Mouse (Mus musculus) left cerebral cortex, postnatal 36 days (tissue): ENCODE data around the gene F3. TPM values are rescaled to one million over a fixed set of nuclear protein-coding genes. Genes with fewer than 3 reads are reported as not detected.
"Not testable (repeated sequence)": the region's sequence is repeated elsewhere in the genome, so short reads cannot be mapped to it uniquely, and the experiment has no call there.

Experiments
- DNase-seq, 2 experiments: peaks; one replicate each; pipeline ENCODE4 v3.0.0; 2021 to 2022; ENCODE audit warnings: low spot score in 2 of 2, mixed read lengths in 1 of 2
- intact Hi-C: fragments of 180-260 bp; cut with DNase I; formaldehyde crosslinking; loops from one replicate; pipeline ENCODE4 v1.15.1; 2025
- total RNA-seq, 2 experiments: library from RNA; stranded (reverse); gene quantifications; 2 replicates each; pipeline ENCODE4 v1.2.3; 2021

F3 gene
- total RNA-seq, 2 experiments from 2014 or later, result 46.1 to 50.9 TPM

DNA sequence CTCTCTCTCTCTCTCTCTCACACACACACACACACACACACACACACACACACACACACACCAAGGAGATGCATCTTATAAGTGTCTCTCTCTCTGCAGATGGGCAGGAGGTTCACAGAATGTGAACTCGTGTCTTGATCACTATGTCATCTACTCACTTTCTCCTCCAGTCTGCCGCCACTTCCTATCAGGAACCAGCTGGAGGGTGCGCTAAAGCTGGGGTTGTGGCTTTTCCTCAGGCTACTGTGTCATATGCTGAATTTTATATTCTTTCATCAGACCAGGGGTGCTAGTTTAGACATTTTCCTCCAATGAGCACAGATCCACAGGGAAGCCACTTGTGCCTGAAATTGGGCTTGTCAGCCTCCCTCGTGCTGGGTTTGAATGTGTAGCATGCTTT lies 6.3 kb downstream of the F3 start:
- intact Hi-C loops, result no loop called here
- DNase-seq, result no peak

GRCm38 (mm10) chr3:121735542-121735941 lies 12.2 kb downstream of the F3 start:
- intact Hi-C loops, result loop anchor here (5.0 kb wide), 1 partner anchor 98 kb away; no protein-coding TSS in a partner anchor
- no peak for DNase-seq

DNA sequence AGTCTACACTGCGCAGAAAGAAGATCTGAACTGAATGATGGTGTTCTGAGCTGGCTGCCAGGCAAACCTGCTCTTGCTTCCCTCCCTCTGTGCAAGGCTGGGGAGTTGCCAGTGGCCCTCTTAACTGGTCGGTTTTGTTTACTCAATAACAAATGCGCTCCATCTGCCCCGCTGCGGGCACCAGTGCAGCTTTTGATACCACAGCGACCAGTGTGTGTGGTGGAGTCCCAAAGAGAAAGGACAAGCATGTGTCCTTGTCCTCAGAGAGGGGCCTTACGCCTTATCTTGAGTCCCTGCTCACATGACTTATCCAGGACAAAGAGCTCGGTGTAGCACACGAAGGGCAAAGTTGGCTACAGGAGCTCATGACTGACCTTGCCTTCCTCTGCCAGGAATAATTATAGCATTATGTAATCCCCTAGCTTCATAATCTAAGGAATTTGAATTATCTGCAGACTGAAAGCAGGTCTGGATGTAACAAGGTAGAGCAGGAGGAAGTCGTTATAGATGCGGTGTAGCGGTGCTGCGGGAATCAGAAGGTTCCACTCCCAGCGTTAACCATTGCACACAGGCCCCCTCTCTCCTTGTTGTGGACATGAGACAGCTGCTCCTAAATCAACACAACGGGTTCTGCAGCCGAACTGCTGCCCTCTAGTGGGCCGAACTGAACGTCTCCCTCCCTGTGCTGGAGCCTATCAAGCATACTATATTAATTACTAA lies 12.8 kb downstream of the F3 start:
- peak; percentile 72 to 83 for DNase-seq
- intact Hi-C loops, result loop anchor here (2.0 to 5.0 kb wide), 2 partner anchors 99 to 195 kb away; no protein-coding TSS in a partner anchor

DNA sequence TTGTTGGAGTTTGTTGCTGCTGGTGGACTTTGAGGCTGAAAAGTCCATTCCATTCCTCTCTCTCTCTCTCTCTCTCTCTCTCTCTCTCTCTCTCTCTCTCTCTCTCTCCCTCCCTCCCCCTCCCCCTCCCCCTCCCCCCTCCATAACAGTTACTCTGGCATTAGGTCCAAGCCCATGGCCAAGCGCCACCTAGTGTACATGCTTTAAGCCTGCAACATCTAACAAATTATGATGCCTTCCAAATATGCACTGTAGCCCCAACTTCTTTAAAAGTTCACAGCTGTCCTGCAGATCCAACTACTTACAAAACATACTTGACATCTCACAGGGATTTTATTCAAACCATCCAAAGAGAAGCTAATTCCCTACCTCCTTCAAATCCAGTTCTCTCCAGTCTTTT lies 14.1 kb downstream of the F3 start:
- intact Hi-C loops, result loop anchor here (2.0 to 5.0 kb wide), 2 partner anchors 100 to 197 kb away; no protein-coding TSS in a partner anchor
- no peak for DNase-seq

GRCm38 (mm10) chr3:121737901-121738300 lies 14.6 kb downstream of the F3 start:
- intact Hi-C loops, result loop anchor here (2.0 to 5.0 kb wide), 2 partner anchors 101 to 197 kb away; no protein-coding TSS in a partner anchor

DNA sequence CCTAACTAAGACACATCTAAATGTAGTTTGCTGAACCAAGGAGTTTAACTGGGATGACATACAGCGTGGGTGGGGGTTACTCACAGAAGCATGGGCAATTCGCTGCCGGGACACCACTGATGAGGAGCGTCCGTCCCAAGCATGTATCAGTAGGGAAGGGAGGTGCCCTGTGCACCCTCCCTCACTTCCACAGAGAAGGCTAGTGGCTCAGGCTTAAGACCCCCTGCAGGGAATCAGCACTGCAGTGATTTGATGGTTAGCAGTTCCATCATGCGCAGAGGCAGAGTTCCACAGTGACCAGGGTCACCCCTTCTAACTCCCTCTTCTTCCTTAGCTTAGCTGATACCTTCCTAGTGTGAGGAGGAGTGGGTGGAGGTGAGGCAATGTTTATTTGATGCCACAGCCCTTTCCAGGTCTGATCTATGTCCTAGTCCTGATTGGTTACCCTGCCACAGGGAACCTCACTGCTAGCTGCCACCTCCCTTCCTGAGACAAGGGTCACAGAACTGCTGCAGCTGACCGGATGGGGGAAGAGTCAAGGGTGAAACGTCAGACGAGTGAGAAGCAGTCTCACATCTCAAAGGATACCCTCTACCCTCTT lies 15.5 kb downstream of the F3 start:
- no peak for DNase-seq
- intact Hi-C loops, result loop anchor here (5.0 kb wide), 1 partner anchor 102 kb away; no protein-coding TSS in a partner anchor

More at GRCm38 (mm10) chr3:121737901-121738300, 14.6 kb downstream of the F3 start:
- DNase-seq, result no peak

- intact Hi-C loops, result loop anchor here (5.0 kb wide), 1 partner anchor 102 kb away; no protein-coding TSS in a partner anchor
- DNase-seq, result no peak
These were observed 16.3 kb downstream of the F3 start for GRCm38 (mm10) chr3:121739489-121740213.

- not testable (repeated sequence) for DNase-seq
These were observed 18.0 kb downstream of the F3 start for GRCm38 (mm10) chr3:121741186-121741848.

GRCm38 (mm10) chr3:121754319-121755090 lies 31.2 kb downstream of the F3 start:
- intact Hi-C loops, DNase-seq: not testable (repeated sequence)

More at GRCm38 (mm10) chr3:121741186-121741848, 18.0 kb downstream of the F3 start:
- intact Hi-C loops, result not testable (repeated sequence)

DNA sequence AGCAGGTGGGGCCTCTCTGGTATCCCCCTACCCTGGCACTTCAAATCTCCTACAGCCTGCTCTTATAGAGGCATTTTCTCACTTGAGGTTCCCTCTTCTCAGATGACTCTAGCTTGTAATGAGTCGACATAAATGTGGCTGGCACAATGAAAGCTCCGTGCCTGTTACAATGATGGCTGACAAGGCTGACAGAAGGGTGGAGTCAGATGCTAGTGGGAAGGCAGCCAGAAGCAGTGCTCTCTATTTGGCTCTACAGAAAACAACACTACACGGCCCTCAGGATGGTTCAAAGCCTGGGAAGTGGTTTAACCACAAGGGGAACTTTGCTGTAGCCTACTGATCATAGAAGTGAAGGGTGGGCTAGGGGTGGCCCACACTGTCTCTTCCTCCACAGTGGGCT lies 31.8 kb downstream of the F3 start:
- intact Hi-C loops, result no loop called here
- no peak for DNase-seq

DNA sequence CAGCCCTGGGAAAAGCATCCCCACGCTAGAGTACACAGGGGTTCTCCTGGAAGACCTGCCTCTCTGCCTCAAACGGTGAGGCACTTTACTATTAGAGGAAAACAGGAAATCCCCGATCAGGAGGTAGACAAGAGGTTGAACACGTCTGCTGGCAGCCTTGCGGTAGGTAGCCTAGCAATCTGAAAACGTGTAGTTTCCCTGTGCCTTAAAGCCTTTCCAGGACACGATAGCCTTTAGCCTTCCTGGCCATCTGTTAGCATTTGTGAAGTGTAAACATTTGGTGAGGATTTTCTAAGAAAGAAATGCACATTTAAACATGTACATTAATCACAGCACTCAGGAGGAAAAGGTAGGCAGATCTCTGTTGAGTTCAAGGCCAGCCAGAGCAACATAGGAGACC lies 35.0 kb downstream of the F3 start:
- no peak for DNase-seq
- intact Hi-C loops, result no loop called here

DNA sequence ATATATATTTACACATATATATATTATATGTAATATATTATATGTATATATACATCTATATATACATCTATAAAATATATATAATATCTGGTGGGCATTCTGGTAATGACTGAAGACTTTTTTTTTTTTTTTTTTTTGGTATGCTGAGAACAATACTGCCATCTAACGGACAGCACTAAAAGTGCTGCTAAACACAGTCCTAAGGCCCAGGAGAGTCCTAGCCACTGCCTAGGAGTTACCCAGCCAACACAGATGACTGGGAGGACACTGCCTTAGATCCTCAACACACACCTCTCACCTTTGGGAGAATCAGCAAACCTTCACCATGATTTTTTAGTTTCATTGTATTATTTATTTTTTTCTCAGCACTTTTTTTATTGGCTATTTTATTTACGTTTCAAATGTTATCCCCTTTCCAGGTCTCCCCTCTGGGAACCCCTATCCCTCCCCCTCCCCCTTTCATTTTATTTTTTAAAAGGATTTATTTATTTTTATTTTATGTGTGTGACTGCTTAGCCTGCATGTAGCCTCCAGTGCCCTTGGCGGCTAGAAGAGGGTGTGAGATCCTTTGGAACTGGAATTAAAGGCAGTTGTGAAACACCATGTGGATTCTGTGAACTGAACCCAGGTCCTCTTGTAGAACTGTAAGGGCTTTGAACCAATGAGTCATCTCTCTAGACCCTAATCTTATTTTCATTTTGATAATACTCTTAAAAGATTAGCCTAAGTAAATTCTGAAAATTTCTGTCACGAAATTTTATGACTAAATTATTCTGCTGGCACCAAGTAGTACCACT lies 38.9 kb downstream of the F3 start:
- intact Hi-C loops, result loop anchor here (10.0 kb wide), 1 partner anchor 457 kb away; no protein-coding TSS in a partner anchor
- DNase-seq, result no peak

DNA sequence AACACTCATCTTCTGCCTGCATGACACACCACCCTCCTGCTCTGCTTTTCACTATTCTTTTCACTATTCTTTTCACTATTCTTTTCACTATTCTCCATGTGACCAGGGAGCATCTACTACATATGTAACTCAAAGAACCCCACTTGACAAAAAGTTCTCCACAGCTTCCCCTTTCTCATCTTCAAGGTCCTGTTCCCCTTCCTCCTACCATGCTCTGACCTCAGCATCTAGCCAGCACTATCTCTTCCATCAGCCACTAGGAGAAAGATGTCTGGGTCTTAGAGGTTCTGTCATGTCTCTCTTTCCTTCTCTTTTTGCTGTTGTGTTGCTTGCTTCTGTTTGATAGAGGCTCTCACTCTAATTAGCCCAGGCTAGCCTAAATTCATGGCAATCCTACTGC lies 42.7 kb downstream of the F3 start:
- intact Hi-C loops, result loop anchor here (10.0 kb wide), 1 partner anchor 461 kb away; no protein-coding TSS in a partner anchor
- no peak for DNase-seq

DNA sequence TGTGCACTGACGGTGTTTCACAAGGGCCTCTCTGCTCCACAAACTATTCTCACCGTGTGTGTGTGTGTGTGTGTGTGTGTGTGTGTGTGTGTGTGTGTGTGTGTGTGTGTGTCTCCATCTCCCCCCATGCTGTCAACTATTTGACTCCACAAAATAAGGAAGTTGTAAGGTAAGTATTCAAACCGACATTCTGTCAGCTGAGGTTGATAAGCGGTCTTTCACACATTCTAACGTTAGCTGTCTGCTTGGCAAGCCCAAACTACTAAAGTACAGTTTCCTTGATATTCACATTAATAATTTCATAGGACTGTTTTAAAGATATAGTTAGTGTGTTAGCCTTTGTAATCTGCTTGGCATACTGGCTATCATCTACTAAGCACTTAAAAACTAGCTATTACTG lies 43.5 kb downstream of the F3 start:
- no peak for DNase-seq
- intact Hi-C loops, result loop anchor here (10.0 kb wide), 1 partner anchor 462 kb away; no protein-coding TSS in a partner anchor

- DNase-seq, result no peak
- intact Hi-C loops, result loop anchor here (10.0 kb wide), 1 partner anchor 464 kb away; no protein-coding TSS in a partner anchor
These were observed 45.4 kb downstream of the F3 start for GRCm38 (mm10) chr3:121768770-121769169.

GRCm38 (mm10) chr3:121773336-121773735 lies 50.0 kb downstream of the F3 start:
- DNase-seq, intact Hi-C loops: not testable (repeated sequence)

GRCm38 (mm10) chr3:121777943-121778342 lies 54.6 kb downstream of the F3 start:
- peak; percentile 69 to 77 for DNase-seq
- intact Hi-C loops, result loop anchor here (5.0 kb wide), 1 partner anchor 39 kb away; the partner anchor contains the start of gene Abcd3

GRCm38 (mm10) chr3:121783020-121783419 lies 59.7 kb downstream of the F3 start:
- intact Hi-C loops, result no loop called here
- no peak for DNase-seq
